ENCODE assay signal across 12 mouse cellular contexts in the genomic region with DNA sequence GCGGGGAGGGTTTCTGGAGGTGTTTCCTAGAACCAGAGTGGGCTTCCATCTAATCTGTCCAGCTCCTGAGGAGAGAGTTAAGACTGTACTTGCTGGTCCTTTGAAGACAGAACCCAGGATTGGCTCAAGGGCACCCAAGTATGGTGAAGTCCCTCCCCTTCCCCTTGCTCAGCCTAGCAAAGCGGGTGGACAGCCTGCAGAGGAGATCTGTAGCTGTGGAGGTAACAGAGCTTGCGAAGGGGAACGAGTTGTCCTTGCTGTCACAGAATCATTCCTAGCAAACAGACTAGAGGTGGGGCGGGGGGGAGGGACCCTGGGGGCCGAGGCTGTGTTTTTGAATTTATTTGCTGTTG. TPM values are rescaled to one million over a fixed set of nuclear protein-coding genes. Genes with fewer than 3 reads are reported as not detected.
"Had no signal": no experiment of that assay in that cellular context is flagged by ENCODE, and none has a peak within 500 bp of the region (broad histone marks: within the 10 kb centered on the region; RNA-seq: fewer than 3 reads in every experiment).

No protein-coding gene starts in this region.

- H3K4me1 ChIP-seq: intestine, embryonic 15.5 days had no signal

- H3K9me3 ChIP-seq: intestine, embryonic 15.5 days; limb, embryonic 10.5 days; lung, embryonic 15.5 days; megakaryocyte, embryonic 14.5 days; midbrain, embryonic 15.5 days; neural tube, embryonic 15.5 days had no signal

- H3K4me3 ChIP-seq: intestine, embryonic 15.5 days; limb, embryonic 10.5 days; lung, embryonic 15.5 days; midbrain, embryonic 15.5 days; neural tube, embryonic 15.5 days had no signal

- H3K9ac ChIP-seq: intestine, embryonic 15.5 days; lung, embryonic 15.5 days; midbrain, embryonic 15.5 days; neural tube, embryonic 15.5 days had no signal

- DNase-seq: right cerebral cortex, adult 18-20 months; thymus, postnatal 14 days had no signal

- H3K27me3 ChIP-seq: intestine, embryonic 15.5 days; lung, embryonic 15.5 days; midbrain, embryonic 15.5 days; neural tube, embryonic 15.5 days had no signal

- H3K27ac ChIP-seq: intestine, embryonic 15.5 days; limb, embryonic 10.5 days; lung, embryonic 15.5 days; macrophage; midbrain, embryonic 15.5 days; neural tube, embryonic 15.5 days; stomach, postnatal 0 days had no signal

- ATAC-seq: intestine, embryonic 15.5 days; midbrain, embryonic 15.5 days had no signal

- H3K4me2 ChIP-seq: intestine, embryonic 15.5 days; liver, embryonic 11.5 days; lung, embryonic 15.5 days; midbrain, embryonic 11.5 days; midbrain, embryonic 15.5 days; neural tube, embryonic 15.5 days had no signal

- H3K36me3 ChIP-seq: intestine, embryonic 15.5 days; limb, embryonic 10.5 days; lung, embryonic 15.5 days; midbrain, embryonic 15.5 days; neural tube, embryonic 15.5 days had no signal

RNA-seq across cellular contexts. Expression of a gene that starts 0.9 kb away (rescaled TPM):
- polyA plus RNA-seq: lung, embryonic 15.5 days; macrophage had no signal

RNA-seq across cellular contexts. Expression of a gene that starts 43.7 kb away (rescaled TPM):
- polyA plus RNA-seq: macrophage had no signal
